Mouse (Mus musculus) MEL (cell line): ENCODE results near the gene Olfr766-ps1. TPM values are rescaled to one million over a fixed set of nuclear protein-coding genes. Genes with fewer than 3 reads are reported as not detected.
"Not testable (repeated sequence)": the region's sequence is repeated elsewhere in the genome, so short reads cannot be mapped to it uniquely, and the experiment has no call there.

ENCODE experiments used
- DNase-seq: peaks from one replicate; pipeline ENCODE4 v3.0.0; 2011; ENCODE audit warnings: low read depth, low spot score
- H3K27ac ChIP-seq: 2 replicates; pipeline ENCODE4 v1.5.1; 2012; ENCODE audit warnings: low read depth, mild to moderate bottlenecking, control low read depth, low read length, moderate library complexity; ENCODE audit not compliant: control insufficient read depth
- H3K27me3 ChIP-seq, 2 experiments: fragments of 150-350 bp in 1 of 2; sonication (generic) in 1 of 2; 2 replicates each; pipeline ENCODE4 v1.6.1; 2012; ENCODE audit warnings: low read length in 2 of 2, mild to moderate bottlenecking in 2 of 2, improper control_type of control experiment in 1 of 2, moderate library complexity in 1 of 2; ENCODE audit not compliant: insufficient read depth in 2 of 2, control insufficient read depth in 1 of 2
- H3K36me3 ChIP-seq, 2 experiments: 2 replicates each; pipeline ENCODE4 v1.6.1; 2012 to 2014; ENCODE audit warnings: low read length in 2 of 2, improper control_type of control experiment in 1 of 2, inconsistent platforms in 1 of 2, mild to moderate bottlenecking in 1 of 2; ENCODE audit not compliant: insufficient read depth in 2 of 2, control insufficient read depth in 1 of 2
- H3K4me1 ChIP-seq, 2 experiments: fragments of 150-350 bp in 1 of 2; sonication (generic) in 1 of 2; 2 replicates each; pipeline ENCODE4 v1.6.1; 2012; ENCODE audit warnings: low read length in 2 of 2, improper control_type of control experiment in 1 of 2, mild to moderate bottlenecking in 1 of 2; ENCODE audit not compliant: insufficient read depth in 2 of 2, control insufficient read depth in 1 of 2
- H3K4me3 ChIP-seq, 2 experiments: fragments of 150-350 bp in 1 of 2; sonication (generic) in 1 of 2; 2 replicates each; pipeline ENCODE4 v1.5.1; 2012; ENCODE audit warnings: low read depth in 2 of 2, low read length in 2 of 2, mild to moderate bottlenecking in 2 of 2, moderate library complexity in 2 of 2, control low read depth in 1 of 2, improper control_type of control experiment in 1 of 2; ENCODE audit not compliant: control insufficient read depth in 1 of 2, insufficient read depth in 1 of 2
- H3K79me2 ChIP-seq: 2 replicates; pipeline ENCODE4 v1.6.1; 2012; ENCODE audit warnings: mild to moderate bottlenecking, low read length, moderate library complexity; ENCODE audit not compliant: control insufficient read depth, poor library complexity, insufficient read depth
- H3K9ac ChIP-seq: 2 replicates; pipeline ENCODE4 v1.6.1; 2012; ENCODE audit warnings: low read depth, mild to moderate bottlenecking, control low read depth, low read length, moderate library complexity; ENCODE audit not compliant: control insufficient read depth, poor library complexity, severe bottlenecking
- H3K9me3 ChIP-seq: fragments of 150-350 bp; sonication (generic); replicated peaks from 2 replicates; pipeline ENCODE4 v1.6.1; 2012; ENCODE audit warnings: mild to moderate bottlenecking, low read length, improper control_type of control experiment, moderate library complexity; ENCODE audit not compliant: insufficient read depth
- BHLHE40 ChIP-seq: IDR thresholded peaks from 2 replicates; pipeline ENCODE4 v1.6.1; 2012; ENCODE audit warnings: low read depth, mild to moderate bottlenecking, inconsistent platforms, low read length, improper control_type of control experiment, borderline replicate concordance
- CHD1 ChIP-seq: IDR thresholded peaks from 2 replicates; pipeline ENCODE4 v1.6.1; 2012; ENCODE audit warnings: low read depth, mild to moderate bottlenecking, inconsistent platforms, low read length, improper control_type of control experiment
- EP300 ChIP-seq, 2 experiments: IDR thresholded peaks; 2 replicates each; pipeline ENCODE4 v1.6.1; 2011; ENCODE audit warnings: improper control_type of control experiment in 2 of 2, low read length in 2 of 2, low read depth in 1 of 2, mild to moderate bottlenecking in 1 of 2
- HCFC1 ChIP-seq: IDR thresholded peaks from 2 replicates; pipeline ENCODE4 v1.6.1; 2012; ENCODE audit warnings: low read depth, mild to moderate bottlenecking, inconsistent platforms, low read length, improper control_type of control experiment, moderate library complexity
- KAT2A ChIP-seq: conservative IDR thresholded peaks from 2 replicates; pipeline ENCODE4 v1.6.1; 2012; ENCODE audit warnings: low read depth, low read length, improper control_type of control experiment, inconsistent platforms
- MAZ ChIP-seq: IDR thresholded peaks from 2 replicates; pipeline ENCODE4 v1.6.1; 2012; ENCODE audit warnings: low read depth, mild to moderate bottlenecking, inconsistent platforms, low read length, improper control_type of control experiment
- NELFE ChIP-seq: IDR thresholded peaks from 2 replicates; pipeline ENCODE4 v1.6.1; 2011; ENCODE audit warnings: low read depth, low read length, improper control_type of control experiment
- NRF1 ChIP-seq: IDR thresholded peaks from 2 replicates; pipeline ENCODE4 v1.6.1; 2014; ENCODE audit warnings: low read depth, mild to moderate bottlenecking, inconsistent platforms, low read length, improper control_type of control experiment, moderate library complexity; ENCODE audit not compliant: poor library complexity, insufficient read depth, severe bottlenecking
- POLR2A ChIP-seq, 2 experiments: IDR thresholded peaks; 2 replicates each; pipeline ENCODE4 v1.6.1; 2011 to 2012; ENCODE audit warnings: low read length in 2 of 2, mild to moderate bottlenecking in 2 of 2, control low read depth in 1 of 2, improper control_type of control experiment in 1 of 2, low read depth in 1 of 2, moderate library complexity in 1 of 2; ENCODE audit not compliant: control insufficient read depth in 1 of 2, insufficient read depth in 1 of 2, poor library complexity in 1 of 2
- POLR2AphosphoS5 ChIP-seq: IDR thresholded peaks from 2 replicates; pipeline ENCODE4 v1.6.1; 2012; ENCODE audit warnings: low read depth, borderline replicate concordance, mild to moderate bottlenecking, inconsistent platforms, low read length, moderate library complexity, mixed read lengths
- RCOR1 ChIP-seq: IDR thresholded peaks from 2 replicates; pipeline ENCODE4 v1.6.1; 2012; ENCODE audit warnings: low read depth, mild to moderate bottlenecking, inconsistent platforms, low read length, improper control_type of control experiment
- SIN3A ChIP-seq: IDR thresholded peaks from 2 replicates; pipeline ENCODE4 v1.6.1; 2012; ENCODE audit warnings: low read length, improper control_type of control experiment, inconsistent platforms
- TAL1 ChIP-seq: IDR thresholded peaks from 2 replicates; pipeline ENCODE4 v1.6.1; 2012; ENCODE audit warnings: mild to moderate bottlenecking, inconsistent platforms, low read length, moderate library complexity, mixed read lengths
- TBP ChIP-seq: IDR thresholded peaks from 2 replicates; pipeline ENCODE4 v1.8.0; 2011; ENCODE audit warnings: low read depth, low read length, improper control_type of control experiment
- USF1 ChIP-seq: IDR thresholded peaks from 2 replicates; pipeline ENCODE4 v1.6.1; 2014; ENCODE audit warnings: low read depth, mild to moderate bottlenecking, inconsistent platforms, low read length, improper control_type of control experiment, moderate library complexity
- USF2 ChIP-seq, 2 experiments: IDR thresholded peaks; 2 replicates each; pipeline ENCODE4 v1.6.1; 2011 to 2012; ENCODE audit warnings: improper control_type of control experiment in 2 of 2, low read length in 2 of 2, borderline replicate concordance in 1 of 2, inconsistent platforms in 1 of 2, low read depth in 1 of 2, mild to moderate bottlenecking in 1 of 2; ENCODE audit not compliant: insufficient read depth in 1 of 2
- polyA plus RNA-seq, 2 experiments: library from polyadenylated mRNA; stranded (reverse) in 1 of 2; unstranded in 1 of 2; fragments of >175 nt in 1 of 2; fragments of >200 nt in 1 of 2; gene quantifications; 2 replicates each; pipeline versions ENCODE4 v1.2.1 to v1.2.4; 2012; ENCODE audit warnings: low replicate concordance in 2 of 2, low read depth in 1 of 2; ENCODE audit not compliant: insufficient read length in 2 of 2, insufficient read depth in 1 of 2, missing spikeins in 1 of 2
- total RNA-seq: library from RNA; depleted of rRNA; stranded (reverse); fragments of 300-350 nt; gene quantifications from 2 replicates; pipeline ENCODE4 v1.2.3, GENCODE M21; 2012

Olfr766-ps1 gene
- total and polyA plus RNA-seq, 3 experiments: not detected

DNA sequence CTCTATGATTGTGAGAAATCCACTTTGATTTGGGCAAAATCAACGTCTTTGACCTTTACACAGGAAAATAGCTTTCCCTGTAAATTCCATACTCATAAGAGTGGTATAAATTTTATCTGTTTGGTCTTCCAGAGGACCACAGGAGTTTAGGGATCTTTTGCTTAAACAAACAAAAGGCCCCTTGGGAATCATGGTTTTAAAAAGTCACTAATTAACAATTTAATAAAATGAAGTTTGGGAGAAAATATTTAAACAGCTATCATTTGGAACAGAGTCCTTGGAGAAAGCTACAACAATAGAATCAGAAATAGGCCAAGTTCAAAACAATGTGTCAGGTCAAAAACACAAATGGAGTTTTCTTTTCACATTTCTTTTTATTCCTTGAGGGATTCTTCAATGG, 30.5 kb upstream of the Olfr766-ps1 start, which contains the start of gene Olfr768:
Olfr768 (minus strand) TSS at position 101 of the 400 bp plus-strand sequence.
- TF ChIP-seq RCOR1 (no peak), POLR2A (IDR thresholded peaks at IDR 0.05; ENCODE audit: control insufficient read depth in 1 of 2, insufficient read depth in 1 of 2, low read depth in 1 of 2, low read length in 2 of 2, poor library complexity in 1 of 2) (no peak), SIN3A (no peak), TAL1 (no peak), USF2 (IDR thresholded peaks at IDR 0.05; ENCODE audit: borderline replicate concordance in 1 of 2, insufficient read depth in 1 of 2, low read depth in 1 of 2, low read length in 2 of 2) (no peak), BHLHE40 (no peak), MAZ (no peak), NELFE (no peak), TBP (no peak), HCFC1 (no peak), KAT2A (no peak), NRF1 (no peak), USF1 (no peak), CHD1 (no peak), POLR2AphosphoS5 (no peak), EP300 (IDR thresholded peaks at IDR 0.05; ENCODE audit: low read depth in 1 of 2, low read length in 2 of 2) (no peak)
- DNase-seq: no peak
- H3K4me3 ChIP-seq: no peak within 1 kb of the TSS
- no peaks in the 10 kb centered on the region for H3K4me1 ChIP-seq
- H3K9ac ChIP-seq: no peak within 1 kb of the TSS
- no peaks in the 10 kb centered on the region for H3K27me3 ChIP-seq
- H3K9me3 ChIP-seq: no peaks in the 10 kb centered on the region
- H3K27ac ChIP-seq: no peak within 1 kb of the TSS
- no peaks in the 10 kb centered on the region for H3K79me2 ChIP-seq
- H3K36me3 ChIP-seq: no peaks in the 10 kb centered on the region

DNA sequence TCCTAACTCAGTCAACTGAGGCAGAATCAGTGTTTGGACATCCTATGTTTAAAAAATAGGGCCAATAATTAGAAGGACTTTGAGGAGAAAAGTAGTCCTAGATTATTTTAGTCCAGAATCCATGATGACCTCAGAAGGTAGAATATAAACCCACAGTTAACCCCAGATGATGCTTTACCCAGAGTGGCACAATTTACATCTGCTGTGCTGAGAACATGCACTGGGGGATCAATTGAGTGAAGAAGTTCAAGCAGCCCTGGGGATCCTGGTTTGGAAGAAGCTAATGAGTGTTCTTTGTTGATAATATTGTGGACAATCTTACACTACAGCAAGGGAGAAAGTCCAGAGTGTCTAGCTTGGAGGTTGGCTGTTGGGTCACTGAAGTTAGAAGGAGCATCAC, 14.0 kb upstream of the Olfr766-ps1 start, which contains the start of gene Olfr767:
Olfr767 (minus strand) TSS at position 101 of the 400 bp plus-strand sequence.
- not testable (repeated sequence) for H3K9ac ChIP-seq, H3K27me3 ChIP-seq, H3K79me2 ChIP-seq, H3K4me1 ChIP-seq, H3K9me3 ChIP-seq, DNase-seq, H3K36me3 ChIP-seq, H3K27ac ChIP-seq, H3K4me3 ChIP-seq

DNA sequence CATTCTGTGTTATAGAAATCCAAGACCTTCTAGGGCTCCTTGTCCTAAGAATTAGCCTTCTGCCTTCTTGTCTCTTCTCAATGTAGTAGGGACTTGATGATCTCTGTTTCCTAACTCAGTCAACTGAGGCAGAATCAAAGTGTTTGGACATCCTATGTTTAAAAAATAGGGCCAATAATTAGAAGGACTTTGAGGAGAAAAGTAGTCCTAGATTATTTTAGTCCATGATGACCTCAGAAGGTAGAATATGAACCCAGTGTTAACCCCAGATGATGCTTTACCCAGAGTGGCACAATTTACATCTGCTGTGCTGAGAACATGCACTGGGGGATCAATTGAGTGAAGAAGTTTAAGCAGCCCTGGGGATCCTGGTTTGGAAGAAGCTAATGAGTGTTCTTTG, 18.9 kb downstream of the Olfr766-ps1 start, which contains the start of gene Olfr765:
Olfr765 (minus strand) TSS at position 101 of the 400 bp plus-strand sequence.
- H3K36me3 ChIP-seq, H3K4me3 ChIP-seq, H3K9me3 ChIP-seq, H3K4me1 ChIP-seq, H3K79me2 ChIP-seq, H3K27me3 ChIP-seq, H3K9ac ChIP-seq, H3K27ac ChIP-seq, DNase-seq: not testable (repeated sequence)
